Mouse (Mus musculus) forebrain, embryonic 11.5 days (tissue): ENCODE measurements around the gene Specc1. TPM values are rescaled to one million over a fixed set of nuclear protein-coding genes. Genes with fewer than 3 reads are reported as not detected.

Experiments
- ATAC-seq: fragments of 200-750 bp; cut with Nextera tagmentation; replicated peaks from 2 replicates; pipeline ENCODE4 v1.8.0; 2017; ENCODE audit warnings: moderate TSS enrichment; ENCODE audit not compliant: low FRiP score
- DNase-seq: peaks from one replicate; pipeline ENCODE4 v3.0.0-alpha.2; 2017; ENCODE audit warnings: low spot score
- H3K27ac ChIP-seq: fragments of 300-500 bp; sonication (generic); 2 replicates; pipeline ENCODE4 v1.5.1; 2014; ENCODE audit warnings: low read depth, low read length
- H3K27me3 ChIP-seq: fragments of 300-500 bp; sonication (generic); 2 replicates; pipeline ENCODE4 v1.6.1; 2014; ENCODE audit warnings: mild to moderate bottlenecking, low read length, mixed read lengths; ENCODE audit not compliant: control insufficient read depth, insufficient read depth
- H3K36me3 ChIP-seq: fragments of 300-500 bp; sonication (generic); 2 replicates; pipeline ENCODE4 v1.6.1; 2014; ENCODE audit warnings: mild to moderate bottlenecking, low read length, moderate library complexity, mixed read lengths; ENCODE audit not compliant: control insufficient read depth, insufficient read depth
- H3K4me1 ChIP-seq: fragments of 300-500 bp; sonication (generic); replicated peaks from 2 replicates; pipeline ENCODE4 v1.6.1; 2014; ENCODE audit warnings: low read length, mixed read lengths; ENCODE audit not compliant: control insufficient read depth, insufficient read depth
- H3K4me2 ChIP-seq: fragments of 300-500 bp; sonication (generic); 2 replicates; pipeline ENCODE4 v1.6.1; 2014; ENCODE audit warnings: low read depth, mild to moderate bottlenecking, low read length, moderate library complexity, mixed read lengths; ENCODE audit not compliant: severe bottlenecking
- H3K4me3 ChIP-seq: fragments of 300-500 bp; sonication (generic); 2 replicates; pipeline ENCODE4 v1.5.1; 2014; ENCODE audit warnings: low read depth, low read length
- H3K9ac ChIP-seq: fragments of 300-500 bp; sonication (generic); 2 replicates; pipeline ENCODE4 v1.6.1; 2014; ENCODE audit warnings: low read length
- H3K9me3 ChIP-seq: fragments of 300-500 bp; sonication (generic); 2 replicates; pipeline ENCODE4 v1.6.1; 2016; ENCODE audit warnings: low read length, mixed read lengths; ENCODE audit not compliant: control insufficient read depth
- WGBS: fragments of 180-500 bp; shearing (Covaris S2); extraction: QIAGEN DNeasy Blood & Tissue Kit; methylation state at CpG from one replicate; pipeline ENCODE4 v1.1.7; 2014; 5-methylcytosine and 5-hydroxymethylcytosine counted together
- polyA plus RNA-seq: library from polyadenylated mRNA; unstranded; fragments of >200 nt; fragmentation: Nextera tagmentation; extraction: Ambion mirVana; gene quantifications from 2 replicates; pipeline ENCODE4 v1.2.1, GENCODE M21; 2014

The Specc1 gene
- polyA plus RNA-seq, 1 experiment from 2014 or later = 20.2 TPM

GRCm38 (mm10) chr11:62128197-62128596, 171.6 kb downstream of the Specc1 start:
- Histone ChIP-seq H3K27ac (no peak overlapping the region), H3K9me3 (no peaks in the 10 kb centered on the region), H3K4me2 (no peak overlapping the region), H3K9ac (no peak overlapping the region), H3K4me1 (peaks cover 3% of the 10 kb centered on the region; the same call in 1 of the 2 replicates), H3K27me3 (no peaks in the 10 kb centered on the region; the same call in 1 of the 2 replicates), H3K36me3 (peaks cover 2% of the 10 kb centered on the region; the same call in 1 of the 2 replicates), H3K4me3 (no peak overlapping the region)
- DNase-seq = no peak
- no peak for ATAC-seq
- 83% methylated on average over 8 of the region's 8 CpGs for WGBS

DNA sequence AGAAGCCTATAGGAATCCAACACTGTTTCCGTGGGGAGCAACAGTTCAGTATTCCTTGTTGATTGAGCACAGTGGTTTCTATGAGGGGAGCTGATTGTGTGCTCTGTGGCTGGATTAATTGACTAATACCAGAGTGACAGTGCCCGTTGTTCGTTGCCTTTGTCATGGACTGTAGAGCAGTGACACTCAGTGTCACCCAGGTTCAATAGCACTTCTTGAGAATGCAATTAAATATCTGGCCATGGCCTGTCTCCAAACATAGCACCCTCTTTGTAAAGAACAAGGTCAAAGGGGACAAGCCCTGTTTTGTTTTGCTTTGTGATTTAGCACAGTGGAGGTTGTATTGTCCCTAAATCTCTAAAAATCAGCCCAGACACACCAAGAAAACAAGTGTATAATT, 173.6 kb downstream of the Specc1 start:
- Histone ChIP-seq H3K9ac (no peak overlapping the region), H3K9me3 (no peaks in the 10 kb centered on the region), H3K4me2 (no peak overlapping the region), H3K4me3 (no peak overlapping the region), H3K36me3 (peaks cover 2% of the 10 kb centered on the region; the same call in 1 of the 2 replicates), H3K4me1 (peaks cover 3% of the 10 kb centered on the region; the same call in 1 of the 2 replicates), H3K27me3 (no peaks in the 10 kb centered on the region; the same call in 1 of the 2 replicates), H3K27ac (no peak overlapping the region)
- WGBS = 21% methylated on average over 3 of the region's 3 CpGs
- no peak for DNase-seq
- no peak for ATAC-seq

DNA sequence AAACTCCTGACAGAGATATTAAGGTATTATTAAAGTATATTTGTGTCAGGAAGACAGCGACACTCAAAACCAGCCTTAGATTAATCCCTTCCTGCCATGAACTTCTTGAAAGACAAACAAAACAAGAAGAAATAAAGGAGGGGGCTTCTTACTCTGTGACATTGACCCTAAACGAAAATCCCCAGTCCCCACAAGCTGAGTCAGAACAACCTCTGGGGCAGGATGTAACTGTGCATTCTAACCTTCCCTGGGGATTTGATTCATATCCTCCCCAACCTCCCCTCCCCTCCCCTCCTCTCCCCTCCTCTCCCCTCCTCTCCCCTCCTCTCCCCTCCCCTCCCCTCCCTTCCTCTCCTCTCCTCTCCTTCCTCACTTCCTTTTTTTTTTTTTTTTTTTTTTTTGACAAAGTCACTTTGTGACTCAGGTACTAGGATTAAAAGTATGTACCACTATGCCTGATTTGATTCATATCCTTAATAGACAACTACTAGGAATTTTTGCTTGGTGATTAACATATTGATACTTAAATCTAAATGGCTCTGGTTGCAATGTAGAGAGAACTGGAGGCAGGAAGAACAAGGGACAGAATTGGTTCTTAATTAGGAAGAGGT, 174.2 kb downstream of the Specc1 start:
- H3K4me2 ChIP-seq = no peak overlapping the region
- H3K27ac ChIP-seq = no peak overlapping the region
- no peaks in the 10 kb centered on the region for H3K9me3 ChIP-seq
- peaks cover 3% of the 10 kb centered on the region; the same call in 1 of the 2 replicates for H3K4me1 ChIP-seq
- no peak overlapping the region for H3K4me3 ChIP-seq
- no peaks in the 10 kb centered on the region; the same call in 1 of the 2 replicates for H3K27me3 ChIP-seq
- H3K9ac ChIP-seq = no peak overlapping the region
- ATAC-seq (no peak), DNase-seq (no peak)
- H3K36me3 ChIP-seq = peaks cover 2% of the 10 kb centered on the region; the same call in 1 of the 2 replicates
- WGBS = 35% methylated on average over 2 of the region's 2 CpGs

DNA sequence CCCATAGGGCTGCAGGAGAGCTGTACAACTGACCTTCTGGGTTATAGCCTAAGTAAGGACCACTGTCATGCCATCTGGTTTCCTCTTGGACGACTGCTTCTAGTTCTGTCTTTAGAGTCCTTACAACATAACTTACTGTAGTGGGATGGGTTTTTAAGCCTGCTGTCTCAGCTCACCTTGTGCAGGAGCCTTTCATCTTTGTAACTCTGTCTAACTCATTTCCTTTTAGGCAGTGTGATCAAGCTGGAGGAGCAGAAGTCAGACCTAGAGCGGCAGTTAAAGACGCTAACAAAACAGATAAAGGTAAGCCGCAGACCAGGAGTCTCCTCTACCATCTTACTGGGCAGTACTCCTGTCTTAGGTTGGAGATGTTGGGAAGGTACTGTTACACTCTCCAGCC, 175.0 kb downstream of the Specc1 start:
- WGBS = 87% methylated on average over 4 of the region's 4 CpGs
- Histone ChIP-seq H3K36me3 (peaks cover 2% of the 10 kb centered on the region; the same call in 1 of the 2 replicates), H3K4me3 (no peak overlapping the region), H3K4me2 (no peak overlapping the region), H3K9me3 (no peaks in the 10 kb centered on the region), H3K27ac (no peak overlapping the region), H3K9ac (no peak overlapping the region), H3K27me3 (no peaks in the 10 kb centered on the region; the same call in 1 of the 2 replicates), H3K4me1 (peaks cover 3% of the 10 kb centered on the region; the same call in 1 of the 2 replicates)
- no peak for ATAC-seq
- no peak for DNase-seq

DNA sequence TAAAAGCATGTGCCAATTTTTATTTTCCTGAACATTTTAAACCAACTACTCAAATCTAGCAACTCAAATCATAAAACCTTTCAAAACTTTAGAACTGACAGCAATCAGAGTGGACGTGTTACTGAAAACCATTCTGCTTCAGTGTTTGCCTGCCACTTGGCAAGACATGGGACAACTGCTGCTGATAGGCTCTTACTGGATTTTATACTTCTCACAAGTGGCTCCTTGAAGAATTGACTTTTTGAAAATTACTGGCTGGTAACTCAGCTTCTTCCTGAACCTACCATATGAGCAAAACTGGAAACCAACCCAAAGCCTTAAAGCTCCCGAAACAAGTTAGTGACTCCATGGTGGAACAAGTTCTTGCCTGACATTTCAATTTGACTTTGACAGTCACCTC, 177.6 kb downstream of the Specc1 start:
- no peak overlapping the region for H3K4me2 ChIP-seq
- H3K4me1 ChIP-seq = peaks cover 3% of the 10 kb centered on the region; the same call in 1 of the 2 replicates
- no peaks in the 10 kb centered on the region for H3K9me3 ChIP-seq
- no peak overlapping the region for H3K9ac ChIP-seq
- WGBS = 94% methylated on average over 2 of the region's 2 CpGs
- ATAC-seq (no peak), DNase-seq (no peak)
- H3K4me3 ChIP-seq = no peak overlapping the region
- no peaks in the 10 kb centered on the region for H3K27me3 ChIP-seq
- H3K27ac ChIP-seq = no peak overlapping the region
- H3K36me3 ChIP-seq = peaks cover 2% of the 10 kb centered on the region; the same call in 1 of the 2 replicates

DNA sequence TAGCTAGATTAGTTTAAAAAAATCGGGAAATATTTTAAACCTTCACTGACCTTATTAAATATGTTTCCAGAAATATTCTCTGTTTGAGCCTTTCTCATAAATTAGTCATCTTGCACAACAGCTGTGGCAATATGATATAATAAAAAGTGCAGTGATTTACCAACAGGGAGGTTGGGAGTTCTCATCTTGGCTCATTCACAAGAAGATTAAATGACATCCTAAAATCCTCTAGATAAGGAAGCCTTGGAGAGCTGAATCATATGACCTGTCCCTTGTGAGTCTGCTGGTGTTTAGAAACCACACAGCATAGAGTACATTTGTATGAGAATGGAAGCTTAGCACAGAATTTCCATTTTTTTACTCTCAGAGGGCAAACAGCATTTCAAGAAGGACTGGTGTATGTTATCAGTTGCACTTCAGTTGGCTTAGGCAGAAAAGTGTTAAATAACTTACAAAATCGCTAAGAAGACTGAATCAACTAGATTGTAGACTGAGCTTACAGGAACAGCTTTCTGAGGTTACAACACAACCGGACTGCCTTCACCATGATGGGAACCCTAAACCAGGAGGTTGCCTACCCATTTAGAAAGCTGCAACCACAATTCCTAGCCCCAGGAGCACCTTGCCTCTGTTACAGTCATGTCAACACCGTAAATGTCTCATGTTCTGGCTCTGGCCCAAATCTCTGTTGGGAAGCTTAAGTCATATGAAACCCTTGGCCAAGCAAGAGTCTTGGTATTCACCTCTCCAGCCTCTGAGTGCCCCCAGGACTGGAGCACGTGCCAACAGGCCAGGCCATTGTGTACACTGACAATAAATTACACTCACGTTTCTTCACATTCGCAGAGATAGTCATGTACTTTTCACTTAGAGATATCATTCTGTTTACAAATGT, 188.9 kb downstream of the Specc1 start:
- no peak for ATAC-seq
- no peaks in the 10 kb centered on the region for H3K9me3 ChIP-seq
- no peak for DNase-seq
- H3K36me3 ChIP-seq = peaks cover 2% of the 10 kb centered on the region; the same call in 1 of the 2 replicates
- H3K9ac ChIP-seq = no peak overlapping the region
- no peak overlapping the region for H3K4me3 ChIP-seq
- H3K4me2 ChIP-seq = no peak overlapping the region
- WGBS = 91% methylated on average over 7 of the region's 7 CpGs
- H3K27me3 ChIP-seq = no peaks in the 10 kb centered on the region
- no peak overlapping the region for H3K27ac ChIP-seq
- no peaks in the 10 kb centered on the region for H3K4me1 ChIP-seq

GRCm38 (mm10) chr11:62146661-62147060, 190.1 kb downstream of the Specc1 start:
- WGBS = 97% methylated on average over 1 of the region's 1 CpGs
- DNase-seq (no peak), ATAC-seq (no peak)
- no peak overlapping the region for H3K27ac ChIP-seq
- no peaks in the 10 kb centered on the region for H3K27me3 ChIP-seq
- peaks cover 2% of the 10 kb centered on the region; the same call in 1 of the 2 replicates for H3K36me3 ChIP-seq
- H3K4me3 ChIP-seq = no peak overlapping the region
- H3K4me1 ChIP-seq = no peaks in the 10 kb centered on the region
- H3K9ac ChIP-seq = no peak overlapping the region
- H3K9me3 ChIP-seq = no peaks in the 10 kb centered on the region
- no peak overlapping the region for H3K4me2 ChIP-seq

- no peak overlapping the region for H3K27ac ChIP-seq
- 95% methylated on average over 3 of the region's 3 CpGs for WGBS
- H3K4me1 ChIP-seq = no peaks in the 10 kb centered on the region
- no peaks in the 10 kb centered on the region for H3K9me3 ChIP-seq
- H3K4me2 ChIP-seq = no peak overlapping the region
- H3K27me3 ChIP-seq = no peaks in the 10 kb centered on the region
- ATAC-seq (no peak), DNase-seq (no peak)
- H3K9ac ChIP-seq = no peak overlapping the region
- H3K4me3 ChIP-seq = no peak overlapping the region
- peaks cover 2% of the 10 kb centered on the region; the same call in 1 of the 2 replicates for H3K36me3 ChIP-seq
Measured at GRCm38 (mm10) chr11:62148026-62148425, 191.5 kb downstream of the Specc1 start.
